Mouse (Mus musculus): ENCODE results near the gene Kifc5b.
"Not testable (repeated sequence)": the region's sequence is repeated elsewhere in the genome, so short reads cannot be mapped to it uniquely, and the experiment has no call there.

DNA sequence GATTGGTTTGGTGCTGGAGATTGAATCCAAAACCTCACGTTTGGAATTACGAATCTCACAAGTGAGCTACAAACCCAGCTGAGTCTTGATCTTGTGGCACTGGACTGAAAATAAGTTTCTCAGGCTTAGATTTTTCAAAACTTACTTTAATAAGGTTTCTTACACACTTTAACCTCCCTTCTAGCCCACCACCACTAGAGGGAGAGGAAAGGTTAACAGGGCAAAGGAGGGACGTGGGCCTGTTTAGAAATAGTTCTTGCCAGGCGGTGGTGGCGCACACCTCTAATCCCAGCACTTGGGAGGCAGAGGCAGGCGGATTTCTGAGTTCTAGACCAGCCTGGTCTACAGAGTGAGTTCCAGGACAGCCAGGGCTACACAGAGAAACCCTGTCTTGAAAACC is 60.5 kb downstream of the Kifc5b start:
- TF ChIP-seq POLR2A (IDR thresholded peaks at IDR 0.05; ENCODE audit: low read depth, low read length); CTCF (conservative IDR thresholded peaks at IDR 0.05; ENCODE audit: insufficient read depth, insufficient read length, low read depth, low read length): not testable (repeated sequence)
